Mouse (Mus musculus) gastrocnemius, adult 2 months (tissue): ENCODE results near the gene Cyp21a1. TPM values are rescaled to one million over a fixed set of nuclear protein-coding genes. Genes with fewer than 3 reads are reported as not detected.
"Not testable (repeated sequence)": the region's sequence is repeated elsewhere in the genome, so short reads cannot be mapped to it uniquely, and the experiment has no call there.

Experiments
- DNase-seq: peaks from one replicate; pipeline ENCODE4 v3.0.0; 2022
- H3K27ac ChIP-seq: fragments of 200-600 bp; 2 replicates; pipeline ENCODE4 v1.8.1; 2022; ENCODE audit warnings: mild to moderate bottlenecking
- H3K4me3 ChIP-seq: fragments of 200-600 bp; 2 replicates; pipeline ENCODE4 v1.8.1; 2022; ENCODE audit warnings: mild to moderate bottlenecking, moderate library complexity
- CTCF ChIP-seq: fragments of 200-600 bp; IDR thresholded peaks from 2 replicates; pipeline ENCODE4 v1.8.1; 2022; ENCODE audit warnings: antibody characterized with exemption, mild to moderate bottlenecking, moderate library complexity
- intact Hi-C: fragments of 180-260 bp; cut with DNase I; formaldehyde crosslinking; loops from one replicate; pipeline ENCODE4 v1.15.1; 2025
- microRNA-seq: library from miRNA; unstranded; fragments of <30 nt; microRNA quantifications from one replicate; pipeline ENCODE4 v1.2.0, GENCODE M21; 2021
- total RNA-seq, 2 experiments: library from RNA; stranded (reverse); gene quantifications; 2 replicates each; pipeline ENCODE4 v1.2.3; 2021

Gene Cyp21a1
- total RNA-seq, 2 experiments from 2014 or later: not detected

GRCm38 (mm10) chr17:34799531-34799925 is 4.8 kb downstream of the Cyp21a1 start:
- no peak for DNase-seq
- no peak overlapping the region for H3K4me3 ChIP-seq
- H3K27ac ChIP-seq: no peak overlapping the region
- TF ChIP-seq CTCF: no peak
- intact Hi-C loops: no loop called here

GRCm38 (mm10) chr17:34798866-34799530 is 5.4 kb downstream of the Cyp21a1 start:
- DNase-seq: no peak
- intact Hi-C loops: no loop called here
- no peak overlapping the region for H3K4me3 ChIP-seq
- TF ChIP-seq CTCF: no peak
- no peak overlapping the region for H3K27ac ChIP-seq

- H3K4me3 ChIP-seq, DNase-seq, H3K27ac ChIP-seq, intact Hi-C loops: not testable (repeated sequence)
Measured at GRCm38 (mm10) chr17:34798071-34798470, 6.3 kb downstream of the Cyp21a1 start.

GRCm38 (mm10) chr17:34797211-34797995 is 7.0 kb downstream of the Cyp21a1 start:
- H3K27ac ChIP-seq, H3K4me3 ChIP-seq, intact Hi-C loops, DNase-seq: not testable (repeated sequence)

DNA sequence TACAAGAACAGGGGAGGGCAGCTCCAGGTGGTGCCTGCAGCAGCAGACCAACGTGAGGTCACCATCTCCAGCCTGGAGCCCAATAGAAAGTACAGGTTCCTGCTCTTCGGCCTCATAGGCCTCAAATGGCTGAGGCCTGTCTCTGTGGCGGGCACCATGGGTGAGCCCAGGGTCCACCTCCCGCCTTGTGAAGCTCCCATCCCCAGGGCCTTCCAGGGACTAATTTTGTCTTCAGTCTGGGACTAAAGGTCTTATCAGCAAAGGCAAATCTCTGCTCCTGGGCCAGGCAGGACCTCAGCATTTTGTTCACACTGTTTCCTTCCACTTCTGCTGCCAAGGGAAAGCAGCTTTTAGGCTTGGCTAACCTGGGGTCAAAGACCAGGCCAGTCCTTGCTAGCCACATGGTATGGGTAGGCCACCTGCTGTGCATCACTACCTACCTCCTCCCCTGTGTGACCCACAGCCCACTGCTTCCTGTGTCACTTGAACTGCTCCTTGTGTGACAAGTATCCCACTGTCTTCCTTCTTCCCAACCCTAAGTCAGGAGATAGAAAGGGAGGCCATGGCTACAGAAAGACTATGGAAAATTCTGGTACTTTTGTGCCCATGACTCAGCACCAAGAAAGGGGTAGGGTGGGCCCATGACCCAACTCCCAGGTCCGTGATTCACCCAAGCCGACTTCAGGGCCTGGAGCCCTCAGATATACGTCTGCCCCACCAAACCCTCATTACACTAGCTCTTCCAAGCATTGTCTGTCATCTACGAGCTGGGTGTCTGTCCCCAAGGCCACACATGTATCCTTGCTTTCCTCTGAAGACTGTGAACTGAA is 7.8 kb downstream of the Cyp21a1 start:
- intact Hi-C loops: no loop called here
- no peak overlapping the region for H3K4me3 ChIP-seq
- no peak for TF ChIP-seq CTCF
- DNase-seq: no peak
- H3K27ac ChIP-seq: no peak overlapping the region

GRCm38 (mm10) chr17:34795633-34796032 is 8.7 kb downstream of the Cyp21a1 start:
- intact Hi-C loops: no loop called here
- Histone ChIP-seq H3K27ac (no peak overlapping the region), H3K4me3 (no peak overlapping the region)
- DNase-seq: peak; percentile 46
- peak; percentile 56 for TF ChIP-seq CTCF

DNA sequence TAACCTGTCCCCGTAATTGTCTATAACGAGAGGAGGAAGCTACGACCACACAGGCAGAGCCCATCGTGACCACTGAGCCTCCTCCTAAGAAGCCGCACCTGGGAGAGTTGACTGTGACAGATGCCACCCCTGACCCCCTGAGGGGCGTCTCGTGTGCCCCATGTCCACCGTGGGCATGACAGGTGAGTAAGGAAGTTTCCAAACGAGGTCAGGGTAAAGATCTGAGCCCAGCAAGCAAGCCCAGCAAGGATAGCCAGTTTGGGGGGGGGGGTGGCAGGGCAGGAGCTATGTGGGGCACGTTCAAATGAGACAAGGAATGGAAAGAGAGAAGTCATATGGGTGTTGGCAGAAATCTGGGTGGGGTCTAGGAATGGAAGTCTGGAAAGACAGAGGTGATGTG is 9.3 kb downstream of the Cyp21a1 start:
- no peak for TF ChIP-seq CTCF
- intact Hi-C loops: no loop called here

DNA sequence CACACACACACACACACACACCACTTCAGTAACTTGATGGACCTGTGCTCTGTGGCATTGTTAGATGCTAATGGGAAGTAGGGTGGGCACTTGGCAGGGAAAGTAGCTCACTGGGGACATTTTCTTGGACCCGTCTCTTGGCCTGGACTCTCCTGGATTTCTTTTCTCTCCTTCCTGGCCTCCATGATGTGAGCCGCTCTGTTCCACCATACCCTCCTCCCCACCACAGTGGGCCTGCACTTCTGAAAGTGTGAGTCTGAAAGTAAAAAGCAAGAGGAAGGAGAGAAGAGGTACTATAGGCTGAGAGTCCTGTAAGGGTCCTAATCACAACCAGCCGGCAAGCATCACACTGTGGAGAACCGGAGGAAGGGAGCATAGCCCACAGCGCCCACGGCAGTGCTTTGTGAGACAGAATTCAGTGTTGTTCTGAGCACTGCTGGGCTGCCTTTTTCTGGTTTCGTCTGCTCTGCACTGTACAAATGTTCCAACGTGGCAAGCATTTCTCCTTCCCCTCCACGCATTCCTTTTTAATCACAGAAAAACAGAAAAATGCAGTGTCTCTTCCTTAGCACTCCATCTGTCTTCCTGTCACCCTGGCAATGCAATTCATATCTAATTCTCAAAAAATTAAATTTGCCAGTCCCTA is 26.6 kb downstream of the Cyp21a1 start:
- H3K27ac ChIP-seq: no peak overlapping the region
- DNase-seq: no peak
- no peak for TF ChIP-seq CTCF

More for the DNA sequence above, 9.3 kb downstream of the Cyp21a1 start:
- no peak overlapping the region for H3K27ac ChIP-seq
- H3K4me3 ChIP-seq: no peak overlapping the region
- DNase-seq: no peak

DNA sequence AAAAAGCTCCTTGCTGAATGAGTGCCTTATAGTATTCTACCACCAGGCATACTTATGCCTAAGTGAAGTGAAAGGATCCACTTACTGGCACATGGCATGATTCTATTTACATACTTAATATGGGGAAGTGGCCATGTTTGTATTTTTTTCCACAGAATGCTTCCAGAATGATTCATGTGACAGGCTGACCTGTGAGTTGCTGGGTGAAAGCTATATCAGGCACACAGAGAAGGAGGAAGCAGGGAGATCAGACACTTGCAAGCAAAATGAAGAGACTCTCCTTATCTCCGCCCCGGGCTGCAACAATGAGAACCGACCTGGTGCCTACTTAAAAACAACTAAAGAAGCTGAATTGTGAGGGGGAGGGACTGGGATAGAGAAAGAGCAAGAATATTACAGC is 42.9 kb downstream of the Cyp21a1 start:
- TF ChIP-seq CTCF: no peak
- intact Hi-C loops: no loop called here
- DNase-seq: no peak
- Histone ChIP-seq H3K27ac (no peak overlapping the region), H3K4me3 (no peak overlapping the region)

More for the DNA sequence above, 26.6 kb downstream of the Cyp21a1 start:
- intact Hi-C loops: no loop called here
- H3K4me3 ChIP-seq: no peak overlapping the region

Small RNA genes lying within 50 kb of the gene (microRNA-seq; reads per million reads assigned to microRNA genes)
- gene Gm27471 (not detected), gene Mir6970 (not detected), gene Mir6971 (not detected)

Other genes with a start within 250 kb of the Cyp21a1 start
- gene Notch4, start 240.3 kb downstream of the Cyp21a1 start, total RNA-seq: 10 to 100 TPM; 10.5 to 11.4 TPM
- 1 to 10 TPM; 1.8 to 2.4 TPM for gene Gpsm3, start 214.8 kb downstream of the Cyp21a1 start, total RNA-seq
- gene Pbx2, start 213.3 kb downstream of the Cyp21a1 start, total RNA-seq: 10 to 100 TPM; 14.0 to 14.6 TPM
- under 1 TPM in 1 of 2 experiments, not detected in 1; 0.31 TPM for gene Ager, start 206.7 kb downstream of the Cyp21a1 start, total RNA-seq
- gene Rnf5, start 200.9 kb downstream of the Cyp21a1 start, total RNA-seq: 10 to 100 TPM; 16.8 to 24.0 TPM
- 10 to 100 TPM; 75.6 to 75.7 TPM for gene Agpat1, start 200.3 kb downstream of the Cyp21a1 start, total RNA-seq
- gene Egfl8, start 188.6 kb downstream of the Cyp21a1 start, total RNA-seq: 1 to 10 TPM; 1.5 to 1.9 TPM
- 10 to 100 TPM; 40.5 to 42.2 TPM for gene Ppt2, start 176.1 kb downstream of the Cyp21a1 start, total RNA-seq
- gene Prrt1, start 175.0 kb downstream of the Cyp21a1 start, total RNA-seq: under 1 TPM; 0.28 to 0.36 TPM
- 1 to 10 TPM; 4.5 to 9.3 TPM for gene Fkbpl, start 159.8 kb downstream of the Cyp21a1 start, total RNA-seq
- gene Atf6b, start 157.4 kb downstream of the Cyp21a1 start, total RNA-seq: 1 to 10 TPM; 7.1 to 9.1 TPM
- gene Tnxb, start 134.0 kb downstream of the Cyp21a1 start, total RNA-seq: 10 to 100 TPM; 30.7 to 41.6 TPM
- gene C4b, start 60.7 kb downstream of the Cyp21a1 start, total RNA-seq: 1 to 10 TPM; 2.4 to 3.4 TPM
- gene Stk19, start 32.4 kb upstream of the Cyp21a1 start, total RNA-seq: 1 to 10 TPM; 7.3 to 7.7 TPM
- gene Dxo, start 32.5 kb upstream of the Cyp21a1 start, total RNA-seq: 10 to 100 TPM in 1 of 2 experiments, 1 to 10 TPM in 1; 10.0 to 11.4 TPM
- 10 to 100 TPM; 19.0 to 24.6 TPM for gene Skiv2l, start 45.6 kb upstream of the Cyp21a1 start, total RNA-seq
- 10 to 100 TPM in 1 of 2 experiments, 1 to 10 TPM in 1; 9.4 to 10.8 TPM for gene Nelfe, start 45.8 kb upstream of the Cyp21a1 start, total RNA-seq
- gene Cfb, start 58.0 kb upstream of the Cyp21a1 start, total RNA-seq: 1 to 10 TPM; 1.9 to 2.0 TPM
- 1 to 10 TPM; 5.2 to 8.3 TPM for gene Zbtb12, start 74.9 kb upstream of the Cyp21a1 start, total RNA-seq
- not detected for gene Gm20547, start 77.5 kb upstream of the Cyp21a1 start, total RNA-seq
- gene C2, start 93.7 kb upstream of the Cyp21a1 start, total RNA-seq: 1 to 10 TPM; 1.3 to 3.4 TPM
- gene Ehmt2, start 93.9 kb upstream of the Cyp21a1 start, total RNA-seq: 10 to 100 TPM; 28.0 to 29.6 TPM
- not detected for gene Slc44a4, start 109.9 kb upstream of the Cyp21a1 start, total RNA-seq
- 10 to 100 TPM; 10.5 to 12.0 TPM for gene Neu1, start 126.7 kb upstream of the Cyp21a1 start, total RNA-seq
- 10 to 100 TPM in 1 of 2 experiments, 1 to 10 TPM in 1; 3.9 to 13.0 TPM for gene Hspa1b, start 154.7 kb upstream of the Cyp21a1 start, total RNA-seq
- not detected for gene Gm20481, start 165.4 kb upstream of the Cyp21a1 start, total RNA-seq
- gene Hspa1a, start 167.6 kb upstream of the Cyp21a1 start, total RNA-seq: 10 to 100 TPM in 1 of 2 experiments, 1 to 10 TPM in 1; 6.8 to 14.1 TPM
- 10 to 100 TPM; 14.9 to 31.2 TPM for gene Hspa1l, start 168.1 kb upstream of the Cyp21a1 start, total RNA-seq
- 10 to 100 TPM; 15.2 to 17.0 TPM for gene Lsm2, start 177.3 kb upstream of the Cyp21a1 start, total RNA-seq
- gene Vars, start 196.4 kb upstream of the Cyp21a1 start, total RNA-seq: 10 to 100 TPM; 31.0 to 35.2 TPM
- 10 to 100 TPM in 1 of 2 experiments, 1 to 10 TPM in 1; 7.8 to 14.4 TPM for gene Vwa7, start 212.0 kb upstream of the Cyp21a1 start, total RNA-seq
- gene Sapcd1, start 223.5 kb upstream of the Cyp21a1 start, total RNA-seq: not detected
- gene Msh5, start 242.2 kb upstream of the Cyp21a1 start, total RNA-seq: not detected
- 10 to 100 TPM in 1 of 2 experiments, 1 to 10 TPM in 1; 7.2 to 11.3 TPM for gene Clic1, start 245.4 kb upstream of the Cyp21a1 start, total RNA-seq